Mouse (Mus musculus) gastrocnemius, postnatal 25 days (tissue): Measurements from ENCODE around the gene Gm11985. TPM values are rescaled to one million over a fixed set of nuclear protein-coding genes. Genes with fewer than 3 reads are reported as not detected.
A peak's percentile ranks its signal among the peaks of the same experiment; 100 is the strongest.

Source experiments
- DNase-seq: peaks from one replicate; pipeline ENCODE4 v3.0.0; 2022
- total RNA-seq, 2 experiments: library from RNA; stranded (reverse); gene quantifications; 1 replicate in 1 of 2; 2 replicates in 1 of 2; pipeline ENCODE4 v1.2.3; 2021

The Gm11985 gene
- total RNA-seq, 2 experiments from 2014 or later, result not detected

- no peak for DNase-seq
Observed at GRCm38 (mm10) chr11:7153081-7153480, 35.3 kb downstream of the Gm11985 start.

- no peak for DNase-seq
Observed at GRCm38 (mm10) chr11:7152371-7152770, 36.0 kb downstream of the Gm11985 start.

DNA sequence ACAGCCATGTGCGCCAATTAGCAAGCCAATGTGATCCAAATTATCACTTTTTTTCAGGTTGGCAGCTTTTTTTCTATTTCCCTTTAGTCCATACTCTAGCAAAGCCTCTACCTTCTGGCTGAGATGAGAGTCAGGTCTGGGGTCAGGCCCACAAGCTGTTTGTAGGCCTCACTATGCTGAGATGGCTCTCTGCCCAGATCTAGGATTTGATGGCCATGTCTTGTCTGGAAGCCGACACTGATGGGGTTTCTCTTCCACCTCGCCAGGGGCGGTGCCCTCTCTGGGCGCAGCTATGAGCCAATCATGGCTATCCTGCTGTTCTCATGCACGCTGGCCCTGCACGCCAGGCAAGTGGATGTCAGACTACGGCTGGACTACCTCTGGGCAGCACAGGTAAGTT, 37.9 kb downstream of the Gm11985 start:
- no peak for DNase-seq

GRCm38 (mm10) chr11:7149471-7149870, 38.9 kb downstream of the Gm11985 start:
- no peak for DNase-seq

- DNase-seq, result no peak
Observed at GRCm38 (mm10) chr11:7147945-7148344, 40.4 kb downstream of the Gm11985 start.

- DNase-seq, result no peak
Observed at GRCm38 (mm10) chr11:7147536-7147935, 40.8 kb downstream of the Gm11985 start.

DNA sequence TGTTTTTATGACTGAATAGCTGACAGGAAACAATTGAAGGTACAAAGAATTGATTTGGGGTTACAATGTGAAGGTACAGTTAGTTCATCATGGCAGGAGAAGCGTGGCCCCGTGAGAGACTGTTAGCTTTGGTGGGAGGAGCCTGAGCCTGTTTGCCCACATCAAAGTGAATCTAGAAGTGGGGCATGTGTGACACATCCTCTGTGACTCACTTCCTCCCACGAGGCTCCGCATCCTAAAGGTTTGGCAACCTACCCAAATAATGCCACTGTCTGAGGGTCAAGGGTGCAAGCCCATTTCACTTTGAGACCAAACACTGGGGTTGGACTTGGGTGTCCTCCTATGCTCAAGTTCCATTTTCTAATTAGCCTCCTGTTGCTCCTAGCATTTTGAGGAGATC, 43.1 kb downstream of the Gm11985 start:
- no peak for DNase-seq

DNA sequence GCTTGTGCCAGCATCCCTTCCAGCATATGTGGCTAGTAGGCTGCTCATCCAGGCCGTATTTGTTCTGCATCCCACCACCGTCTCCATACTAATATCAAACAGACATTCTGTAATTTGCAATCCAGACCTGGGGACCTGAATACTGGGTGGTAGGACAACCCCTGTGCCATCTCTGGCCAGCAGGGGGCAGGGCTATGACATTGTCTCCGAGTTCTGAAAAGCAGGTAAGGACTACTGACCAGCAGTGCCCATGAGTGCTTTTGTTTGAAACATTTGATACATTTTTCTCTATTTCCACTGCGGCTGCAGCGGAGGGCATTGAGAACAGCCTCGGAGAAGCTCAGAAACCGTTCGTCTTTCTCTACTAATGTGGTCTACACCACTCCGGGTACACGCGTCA, 44.0 kb downstream of the Gm11985 start:
- DNase-seq, result no peak

- DNase-seq, result no peak
Observed at GRCm38 (mm10) chr11:7142725-7143124, 45.6 kb downstream of the Gm11985 start.

DNA sequence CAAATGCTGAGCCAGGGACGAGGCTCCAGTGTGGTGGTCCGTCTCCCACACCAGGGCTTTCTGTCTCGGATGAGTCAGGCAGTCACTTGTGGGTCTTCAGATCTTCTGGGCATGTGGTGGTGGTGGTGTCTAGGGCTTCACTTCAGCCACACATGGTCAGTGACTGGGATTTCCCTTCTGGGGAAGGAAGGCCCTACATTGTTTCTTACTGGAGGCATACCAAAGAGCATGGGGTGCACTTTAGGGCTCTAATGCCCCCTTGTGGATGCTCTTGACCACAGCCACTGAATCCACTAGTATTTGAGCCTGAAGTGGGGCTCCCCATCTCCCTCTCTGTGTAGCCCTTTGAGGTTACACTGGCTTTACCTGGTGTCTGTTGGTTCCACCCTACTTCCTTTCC, 47.9 kb downstream of the Gm11985 start:
- DNase-seq, result no peak

- DNase-seq, result no peak
Observed at GRCm38 (mm10) chr11:7138370-7138769, 50.0 kb downstream of the Gm11985 start.

DNA sequence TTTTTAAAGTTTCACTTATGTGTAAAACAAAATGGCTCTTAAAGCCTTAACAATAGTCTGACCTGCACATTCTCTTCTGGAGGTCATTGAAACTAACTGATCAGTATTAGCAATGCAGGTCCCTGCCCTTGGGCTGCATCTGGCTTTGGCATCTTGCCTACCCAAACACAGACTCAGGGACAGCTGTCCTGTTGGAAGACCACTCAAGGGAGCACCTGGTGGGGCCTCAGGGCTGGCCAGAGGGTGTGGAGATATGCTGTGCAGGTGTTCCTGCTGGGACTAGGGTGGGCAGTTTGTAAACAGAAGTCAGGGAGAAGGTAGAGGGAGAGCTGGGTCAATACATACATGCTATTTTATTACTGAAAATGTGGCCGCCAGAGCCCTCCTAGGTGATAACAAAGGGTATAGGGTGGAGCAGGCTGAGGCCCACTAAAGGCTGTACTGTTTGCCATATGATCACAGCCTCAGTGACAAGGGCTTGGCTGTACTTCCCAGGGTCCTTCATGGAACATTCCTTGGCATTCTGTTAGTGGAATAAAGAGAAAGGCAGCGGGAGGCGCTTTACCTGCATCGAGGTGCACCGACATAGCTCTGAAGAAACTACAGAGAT, 52.0 kb downstream of the Gm11985 start:
- no peak for DNase-seq

GRCm38 (mm10) chr11:7135763-7136162, 52.6 kb downstream of the Gm11985 start:
- peak; percentile 42 for DNase-seq

GRCm38 (mm10) chr11:7135301-7135700, 53.1 kb downstream of the Gm11985 start:
- DNase-seq, result no peak

- DNase-seq, result no peak
Observed at GRCm38 (mm10) chr11:7134319-7134718, 54.0 kb downstream of the Gm11985 start.

- DNase-seq, result no peak
Observed at GRCm38 (mm10) chr11:7133736-7134135, 54.6 kb downstream of the Gm11985 start.

Other genes with a start within 250 kb of the Gm11985 start
- 1 to 10 TPM; 1.2 to 1.6 TPM for gene Adcy1, start 125.1 kb downstream of the Gm11985 start, total RNA-seq
- not detected for gene Igfbp1, start 9.2 kb upstream of the Gm11985 start, total RNA-seq
- gene Igfbp3, start 25.4 kb upstream of the Gm11985 start, total RNA-seq, result 10 to 100 TPM; 21.2 to 23.2 TPM